Mouse (Mus musculus): Measurements from ENCODE around the gene Tmem175. TPM values are rescaled to one million over a fixed set of nuclear protein-coding genes. Genes with fewer than 3 reads are reported as not detected.

The Tmem175 gene
- polyA plus RNA-seq, 1 experiment from 2014 or later, result 12.9 TPM

- WGBS (ENCODE audit: insufficient replicate concordance), result 85% methylated on average over 6 of the region's 6 CpGs
- H3K36me3 ChIP-seq, result no peaks in the 10 kb centered on the region
- no peak overlapping the region for H3K9ac ChIP-seq
- H3K4me2 ChIP-seq, result no peak overlapping the region
- no peaks in the 10 kb centered on the region for H3K9me3 ChIP-seq (replicated peaks)
- H3K27me3 ChIP-seq, result no peaks in the 10 kb centered on the region
- DNase-seq (no peak), ATAC-seq (ENCODE audit: low read depth) (no peak)
- H3K27ac ChIP-seq, result no peak overlapping the region; the same call in 1 of the 2 replicates
- no peak overlapping the region for H3K4me3 ChIP-seq (replicated peaks)
- peaks cover 53% of the 10 kb centered on the region for H3K4me1 ChIP-seq (replicated peaks)
Measured at GRCm38 (mm10) chr5:108680871-108681270, 51.3 kb downstream of the Tmem175 start.

- Histone ChIP-seq H3K27ac (no peak overlapping the region), H3K4me3 (replicated peaks) (no peak overlapping the region), H3K4me1 (replicated peaks) (peaks cover 23% of the 10 kb centered on the region), H3K9me3 (replicated peaks) (no peaks in the 10 kb centered on the region), H3K9ac (no peak overlapping the region), H3K27me3 (peaks cover 8% of the 10 kb centered on the region; the same call in 1 of the 2 replicates), H3K36me3 (no peaks in the 10 kb centered on the region), H3K4me2 (no peak overlapping the region)
- ATAC-seq (ENCODE audit: low read depth) (no peak), DNase-seq (no peak)
- WGBS (ENCODE audit: insufficient replicate concordance), result 70% methylated on average over 5 of the region's 5 CpGs
Measured at GRCm38 (mm10) chr5:108689091-108689490, 59.5 kb downstream of the Tmem175 start.

GRCm38 (mm10) chr5:108691152-108691551, 61.6 kb downstream of the Tmem175 start:
- Histone ChIP-seq H3K4me3 (replicated peaks) (no peak overlapping the region), H3K27me3 (peaks cover 8% of the 10 kb centered on the region; the same call in 1 of the 2 replicates), H3K9me3 (replicated peaks) (no peaks in the 10 kb centered on the region), H3K4me1 (replicated peaks) (peaks cover 39% of the 10 kb centered on the region), H3K4me2 (0 out of 2 replicates have a peak overlapping the region, but pooled peaks have one; percentile 99), H3K27ac (no peak overlapping the region), H3K36me3 (no peaks in the 10 kb centered on the region), H3K9ac (no peak overlapping the region)
- DNase-seq (no peak), ATAC-seq (ENCODE audit: low read depth) (no peak)
- WGBS (ENCODE audit: insufficient replicate concordance), result 52% methylated on average over 4 of the region's 4 CpGs

- WGBS (ENCODE audit: insufficient replicate concordance), result 2% methylated on average over 18 of the region's 18 CpGs
- DNase-seq, result peak; percentile 64
- peak within 1 kb of the TSS; percentile 99 for H3K4me2 ChIP-seq
- peaks cover 8% of the 10 kb centered on the region; the same call in 1 of the 2 replicates for H3K27me3 ChIP-seq
- 0 out of 2 replicates have a peak within 1 kb of the TSS, but pooled peaks have one; percentile 0 for H3K27ac ChIP-seq
- H3K9me3 ChIP-seq (replicated peaks), result no peaks in the 10 kb centered on the region
- peak; percentile 8; the same call in 1 of the 2 replicates for ATAC-seq (ENCODE audit: low read depth)
- peaks cover 51% of the 10 kb centered on the region for H3K4me1 ChIP-seq (replicated peaks)
- H3K4me3 ChIP-seq (replicated peaks), result peak within 1 kb of the TSS; percentile 90
- no peaks in the 10 kb centered on the region for H3K36me3 ChIP-seq
- peak within 1 kb of the TSS; percentile 63 for H3K9ac ChIP-seq
Measured at GRCm38 (mm10) chr5:108692271-108692670, 62.7 kb downstream of the Tmem175 start, which contains the start of gene Fgfrl1. Fgfrl1 (plus strand) TSS chr5:108692382.

- ATAC-seq (ENCODE audit: low read depth) (peak; percentile 94), DNase-seq (peak; percentile 84)
- peaks cover 5% of the 10 kb centered on the region; the same call in 1 of the 2 replicates for H3K27me3 ChIP-seq
- H3K9ac ChIP-seq, result peak overlapping the region; percentile 89
- H3K4me3 ChIP-seq (replicated peaks), result peak overlapping the region; percentile 90
- WGBS (ENCODE audit: insufficient replicate concordance), result under 1% methylated on average over 43 of the region's 43 CpGs
- H3K4me2 ChIP-seq, result peak overlapping the region; percentile 99
- no peaks in the 10 kb centered on the region for H3K9me3 ChIP-seq (replicated peaks)
- no peaks in the 10 kb centered on the region for H3K36me3 ChIP-seq
- peaks cover 64% of the 10 kb centered on the region for H3K4me1 ChIP-seq (replicated peaks)
- H3K27ac ChIP-seq, result peak overlapping the region; percentile 76
Measured at GRCm38 (mm10) chr5:108693872-108694288, 64.3 kb downstream of the Tmem175 start.

GRCm38 (mm10) chr5:108694352-108695261, 65.0 kb downstream of the Tmem175 start:
- peak overlapping the region; percentile 76 for H3K27ac ChIP-seq
- ATAC-seq (ENCODE audit: low read depth) (peak; percentile 52), DNase-seq (peak; percentile 61)
- peaks cover 5% of the 10 kb centered on the region; the same call in 1 of the 2 replicates for H3K27me3 ChIP-seq
- H3K4me2 ChIP-seq, result peak overlapping the region; percentile 99
- 1% methylated on average over 84 of the region's 99 CpGs for WGBS (ENCODE audit: insufficient replicate concordance)
- H3K9me3 ChIP-seq (replicated peaks), result no peaks in the 10 kb centered on the region
- peak overlapping the region; percentile 89 for H3K9ac ChIP-seq
- H3K36me3 ChIP-seq, result no peaks in the 10 kb centered on the region
- H3K4me1 ChIP-seq (replicated peaks), result peaks cover 71% of the 10 kb centered on the region
- H3K4me3 ChIP-seq (replicated peaks), result peak overlapping the region; percentile 90

- ATAC-seq (ENCODE audit: low read depth) (no peak), DNase-seq (no peak)
- 90% methylated on average over 12 of the region's 12 CpGs for WGBS (ENCODE audit: insufficient replicate concordance)
- Histone ChIP-seq H3K4me2 (peak overlapping the region; percentile 99), H3K9me3 (replicated peaks) (no peaks in the 10 kb centered on the region), H3K4me3 (replicated peaks) (no peak overlapping the region), H3K27ac (peak overlapping the region; percentile 76; the same call in 1 of the 2 replicates), H3K27me3 (peaks cover 5% of the 10 kb centered on the region; the same call in 1 of the 2 replicates), H3K9ac (no peak overlapping the region), H3K36me3 (no peaks in the 10 kb centered on the region), H3K4me1 (replicated peaks) (peaks cover 84% of the 10 kb centered on the region)
Measured at GRCm38 (mm10) chr5:108695861-108696260, 66.3 kb downstream of the Tmem175 start.

GRCm38 (mm10) chr5:108696542-108696941, 67.0 kb downstream of the Tmem175 start:
- peaks cover 87% of the 10 kb centered on the region for H3K4me1 ChIP-seq (replicated peaks)
- no peaks in the 10 kb centered on the region for H3K9me3 ChIP-seq (replicated peaks)
- H3K36me3 ChIP-seq, result no peaks in the 10 kb centered on the region
- 68% methylated on average over 3 of the region's 3 CpGs for whole genome bisulfite sequencing (ENCODE audit: insufficient replicate concordance)
- H3K4me2 ChIP-seq, result no peak overlapping the region
- H3K4me3 ChIP-seq (replicated peaks), result no peak overlapping the region
- no peak for DNase-seq
- H3K27me3 ChIP-seq, result peaks cover 5% of the 10 kb centered on the region; the same call in 1 of the 2 replicates
- H3K27ac ChIP-seq, result no peak overlapping the region
- H3K9ac ChIP-seq, result no peak overlapping the region
- ATAC-seq (ENCODE audit: low read depth), result no peak

- Histone ChIP-seq H3K27ac (no peak overlapping the region), H3K27me3 (peaks cover 5% of the 10 kb centered on the region; the same call in 1 of the 2 replicates), H3K9ac (no peak overlapping the region), H3K36me3 (no peaks in the 10 kb centered on the region), H3K9me3 (replicated peaks) (no peaks in the 10 kb centered on the region), H3K4me1 (replicated peaks) (peaks cover 86% of the 10 kb centered on the region), H3K4me2 (no peak overlapping the region), H3K4me3 (replicated peaks) (no peak overlapping the region)
- DNase-seq (no peak), ATAC-seq (ENCODE audit: low read depth) (no peak)
- 79% methylated on average over 4 of the region's 4 CpGs for WGBS (ENCODE audit: insufficient replicate concordance)
Measured at GRCm38 (mm10) chr5:108697341-108697753, 67.8 kb downstream of the Tmem175 start.

All from liver, embryonic 13.5 days (tissue).